Mouse (Mus musculus) adrenal gland, postnatal 4 days (tissue): ENCODE measurements around the gene Rhox4f. TPM values are rescaled to one million over a fixed set of nuclear protein-coding genes. Genes with fewer than 3 reads are reported as not detected.
"Not testable (repeated sequence)": the region's sequence is repeated elsewhere in the genome, so short reads cannot be mapped to it uniquely, and the experiment has no call there.

Source experiments
- DNase-seq, 2 experiments: peaks; one replicate each; pipeline ENCODE4 v3.0.0; 2021 to 2022; ENCODE audit warnings: low spot score in 2 of 2, mixed read lengths in 2 of 2
- long read RNA-seq, 2 experiments: library from polyadenylated mRNA; stranded (forward); transcript quantifications; one replicate each; pipeline ENCODE4 v2.0.0; 2021
- total RNA-seq, 2 experiments: library from RNA; stranded (reverse); gene quantifications; 2 replicates each; pipeline ENCODE4 v1.2.3; 2021

Gene Rhox4f
- not detected for total RNA-seq
- long read RNA-seq, experiment 1, result 0 reads
- long read RNA-seq, experiment 2, result 0 reads

DNA sequence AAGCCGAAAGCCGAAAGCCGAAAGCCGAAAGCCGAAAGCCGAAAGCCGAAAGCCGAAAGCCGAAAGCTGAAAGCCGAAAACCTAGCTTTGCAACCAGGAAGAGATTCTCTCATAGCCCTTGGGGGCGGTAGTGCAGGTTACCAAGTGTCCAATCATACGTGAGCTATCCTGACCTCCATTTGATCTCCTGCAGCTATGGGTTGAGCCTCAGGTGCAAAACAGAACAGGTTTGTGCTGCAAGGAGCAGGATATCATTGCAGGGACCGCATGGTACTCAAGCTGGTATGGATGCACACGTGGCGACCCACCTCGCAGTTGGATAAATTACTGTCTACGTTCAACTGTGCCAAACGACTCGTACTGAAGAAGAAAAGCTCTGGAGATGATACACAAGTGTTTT is at the start of gene Rhox4f:
Gene Rhox4f (minus strand): TSS at position 101 of the 400 bp plus-strand sequence.
- DNase-seq, result not testable (repeated sequence)

DNA sequence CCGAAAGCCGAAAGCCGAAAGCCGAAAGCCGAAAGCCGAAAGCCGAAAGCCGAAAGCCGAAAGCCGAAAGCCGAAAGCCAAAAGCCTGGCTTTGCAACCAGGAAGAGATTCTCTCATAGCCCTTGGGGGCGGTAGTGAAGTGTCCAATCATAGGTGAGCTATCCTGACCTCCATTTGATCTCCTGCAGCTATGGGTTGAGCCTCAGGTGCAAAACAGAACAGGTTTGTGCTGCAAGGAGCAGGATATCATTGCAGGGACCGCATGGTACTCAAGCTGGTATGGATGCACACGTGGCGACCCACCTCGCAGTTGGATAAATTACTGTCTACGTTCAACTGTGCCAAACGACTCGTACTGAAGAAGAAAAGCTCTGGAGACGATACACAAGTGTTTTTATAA is 43.7 kb upstream of the Rhox4f start, which contains the start of gene Rhox4g:
Gene Rhox4g (minus strand): TSS at position 101 of the 400 bp plus-strand sequence.
- not testable (repeated sequence) for DNase-seq

DNA sequence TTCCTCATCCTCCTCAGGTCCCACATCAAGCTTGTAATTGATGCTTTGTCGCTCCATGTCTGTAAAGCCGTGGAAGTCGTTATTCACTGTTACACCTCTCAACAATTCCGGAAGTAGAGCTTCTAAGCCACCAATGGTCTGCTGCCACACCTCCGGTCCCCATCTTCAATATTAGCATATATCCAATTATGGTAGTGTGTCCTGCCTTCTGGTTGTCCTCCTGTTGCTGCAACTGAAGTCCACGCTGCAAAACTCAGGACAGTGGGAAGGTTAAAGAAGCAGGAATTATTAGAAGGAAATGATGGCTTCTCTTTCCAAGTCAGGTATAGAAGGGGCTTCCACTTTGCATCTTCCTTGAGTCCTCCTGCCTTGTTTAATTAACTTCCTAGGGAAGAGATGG is 35.9 kb upstream of the Rhox4f start, which contains the start of gene Rhox2g:
Gene Rhox2g (minus strand): TSS at position 101 of the 400 bp plus-strand sequence.
- DNase-seq, result not testable (repeated sequence)

DNA sequence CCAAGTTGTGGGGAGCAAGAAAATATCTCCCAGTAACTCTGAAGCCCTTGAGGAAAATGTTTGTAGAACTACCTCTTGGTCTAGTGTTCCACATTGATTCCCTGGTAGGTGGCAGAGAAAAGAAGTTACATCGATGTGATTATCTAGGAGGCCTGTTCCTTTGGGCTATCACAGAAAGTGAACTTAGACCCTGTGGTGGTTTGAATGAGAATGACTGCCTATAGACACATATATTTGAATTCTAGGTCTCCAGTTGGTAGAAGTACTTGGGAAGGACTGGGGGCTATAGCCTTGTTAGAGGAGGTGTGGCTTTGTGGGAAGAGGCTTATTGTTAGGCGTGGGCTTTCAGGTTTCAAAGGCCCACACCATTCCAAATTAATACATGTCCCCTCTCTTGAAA is 21.0 kb upstream of the Rhox4f start, which contains the start of gene Rhox3g:
Gene Rhox3g (minus strand): TSS at position 101 of the 400 bp plus-strand sequence.
- DNase-seq, result not testable (repeated sequence)

DNA sequence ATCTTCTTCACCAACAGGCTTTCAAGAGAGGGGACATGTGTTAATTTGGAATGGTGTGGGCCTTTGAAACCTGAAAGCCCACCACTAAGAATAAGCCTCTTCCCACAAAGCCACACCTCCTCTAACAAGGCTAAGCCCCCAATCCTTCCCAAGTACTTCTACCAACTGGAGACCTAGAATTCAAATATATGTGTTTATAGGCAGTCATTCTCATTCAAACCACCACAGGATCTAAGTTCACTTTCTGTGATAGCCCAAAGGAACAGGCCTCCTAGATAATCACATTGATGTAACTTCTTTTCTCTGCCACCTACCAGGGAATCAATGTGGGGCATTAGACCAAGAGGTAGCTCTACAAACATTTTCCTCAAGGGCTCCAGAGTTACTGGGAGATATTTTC is 26.8 kb downstream of the Rhox4f start, which contains the start of gene Rhox3f:
Gene Rhox3f (plus strand): TSS at position 301 of the 400 bp plus-strand sequence.
- not testable (repeated sequence) for DNase-seq

DNA sequence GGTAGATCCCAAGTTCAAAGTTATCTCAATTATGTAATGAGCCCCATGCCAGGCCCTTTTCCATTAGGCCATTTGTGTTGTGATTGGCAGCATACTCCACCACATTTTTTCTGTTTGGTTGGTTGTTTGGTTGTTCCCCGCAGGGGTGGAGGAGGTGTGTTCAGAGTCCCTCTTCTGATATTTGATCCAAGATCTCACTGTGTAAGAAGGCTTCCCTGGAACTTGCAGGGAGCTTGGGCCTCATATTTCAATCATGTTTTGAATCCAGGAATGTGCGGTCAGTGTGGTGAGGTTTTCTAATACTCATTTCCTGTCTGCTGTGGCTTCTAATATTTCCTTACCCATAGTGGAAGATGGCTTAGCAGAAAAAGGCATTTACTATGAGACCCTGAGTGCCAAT is 34.9 kb downstream of the Rhox4f start:
- DNase-seq, result not testable (repeated sequence)

DNA sequence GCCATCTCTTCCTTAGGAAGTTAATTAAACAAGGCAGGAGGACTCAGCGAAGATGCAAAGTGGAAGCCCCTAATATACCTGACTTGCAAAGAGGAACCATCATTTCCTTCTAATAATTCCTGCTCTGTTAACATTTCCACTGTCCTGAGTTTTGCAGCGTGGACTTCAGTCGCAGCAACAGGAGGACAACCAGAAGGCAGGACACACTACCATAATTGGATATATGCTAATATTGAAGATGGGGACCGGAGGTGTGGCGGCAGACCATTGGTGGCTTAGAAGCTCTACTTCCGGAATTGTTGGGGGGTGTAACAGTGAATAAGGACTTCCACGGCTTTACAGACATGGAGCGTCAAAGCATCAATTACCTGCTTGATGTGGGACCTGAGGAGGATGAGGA is 36.4 kb downstream of the Rhox4f start, which contains the start of gene Rhox2f:
Gene Rhox2f (plus strand): TSS at position 301 of the 400 bp plus-strand sequence.
- not testable (repeated sequence) for DNase-seq

DNA sequence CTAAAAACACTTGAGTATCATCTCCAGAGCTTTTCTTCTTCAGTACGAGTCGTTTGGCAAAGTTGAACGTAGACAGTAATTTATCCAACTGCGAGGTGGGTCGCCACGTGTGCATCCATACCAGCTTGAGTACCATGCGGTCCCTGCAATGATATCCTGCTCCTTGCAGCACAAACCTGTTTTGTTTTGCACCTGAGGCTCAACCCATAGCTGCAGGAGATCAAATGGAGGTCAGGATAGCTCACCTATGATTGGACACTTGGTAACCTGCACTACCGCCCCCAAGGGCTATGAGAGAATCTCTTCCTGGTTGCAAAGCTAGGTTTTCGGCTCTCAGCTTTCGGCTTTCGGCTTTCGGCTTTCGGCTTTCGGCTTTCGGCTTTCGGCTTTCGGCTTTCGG is 50.4 kb downstream of the Rhox4f start, which contains the start of gene Rhox4e:
Gene Rhox4e (plus strand): TSS at position 301 of the 400 bp plus-strand sequence.
- DNase-seq, result not testable (repeated sequence)

Other genes with a start within 250 kb of the Rhox4f start
- gene Rhox3a2, start 227.7 kb downstream of the Rhox4f start, total RNA-seq, result not detected
- not detected for gene Rhox4a2, start 216.9 kb downstream of the Rhox4f start, total RNA-seq
- not detected for gene Rhox2b, start 195.6 kb downstream of the Rhox4f start, total RNA-seq
- not detected for gene Rhox4b, start 175.2 kb downstream of the Rhox4f start, total RNA-seq
- gene Rhox2c, start 154.0 kb downstream of the Rhox4f start, total RNA-seq, result not detected
- not detected for gene Rhox3c, start 149.1 kb downstream of the Rhox4f start, total RNA-seq
- gene Rhox4c, start 127.4 kb downstream of the Rhox4f start, total RNA-seq, result not detected
- gene Rhox2d, start 114.3 kb downstream of the Rhox4f start, total RNA-seq, result not detected
- not detected for gene Rhox4d, start 93.3 kb downstream of the Rhox4f start, total RNA-seq
- gene Rhox2e, start 77.3 kb downstream of the Rhox4f start, total RNA-seq, result not detected
- gene Rhox3e, start 65.7 kb downstream of the Rhox4f start, total RNA-seq, result not detected
- not detected for gene Rhox4e, start 50.3 kb downstream of the Rhox4f start, total RNA-seq
- not detected for gene Rhox2f, start 36.3 kb downstream of the Rhox4f start, total RNA-seq
- gene Rhox3f, start 26.7 kb downstream of the Rhox4f start, total RNA-seq, result not detected
- not detected for gene Rhox3g, start 20.9 kb upstream of the Rhox4f start, total RNA-seq
- not detected for gene Rhox2g, start 35.8 kb upstream of the Rhox4f start, total RNA-seq
- gene Rhox4g, start 43.6 kb upstream of the Rhox4f start, total RNA-seq, result not detected
- not detected for gene Rhox3h, start 61.1 kb upstream of the Rhox4f start, total RNA-seq
- not detected for gene Rhox2h, start 65.6 kb upstream of the Rhox4f start, total RNA-seq
- not detected for gene Rhox5, start 197.1 kb upstream of the Rhox4f start, total RNA-seq
- gene Rhox6, start 219.2 kb upstream of the Rhox4f start, total RNA-seq, result not detected
- not detected for gene Rhox7a, start 224.0 kb upstream of the Rhox4f start, total RNA-seq